Comparison of ENCODE assay signal across 8 mouse cellular contexts in the genomic region with DNA sequence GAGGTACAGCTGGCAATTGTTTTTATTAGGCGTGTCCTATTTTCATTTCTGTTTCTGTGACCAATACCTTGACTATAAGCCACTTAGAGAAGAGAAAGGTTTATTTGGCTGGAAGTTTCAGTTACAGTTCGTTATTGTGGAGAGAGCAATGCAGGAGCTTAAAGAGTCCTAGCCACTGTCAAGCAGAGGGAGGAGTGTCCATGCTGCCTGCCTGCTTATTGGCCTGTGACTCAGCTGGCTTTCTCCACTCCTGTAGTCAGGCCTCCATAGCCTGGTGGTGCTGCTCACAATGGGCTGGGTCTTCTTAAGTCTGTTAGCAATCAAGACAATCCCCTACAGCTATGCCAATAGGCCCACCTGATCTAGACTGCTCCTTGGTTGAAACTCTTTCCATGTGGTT. TPM values are rescaled to one million over a fixed set of nuclear protein-coding genes. Genes with fewer than 3 reads are reported as not detected.
DNase-seq lines count a peak whose midpoint lies in the region; ATAC-seq lines count a peak whose summit lies in the region.

No protein-coding gene starts in this region.

- 48% methylated on average over 2 of the region's 2 CpGs for WGBS in kidney, embryonic 15.5 days
- WGBS in forebrain, embryonic 12.5 days = 70% methylated on average over 2 of the region's 2 CpGs

- intact Hi-C loops in left cerebral cortex, postnatal 25 days (cut with DNase I) = no loop called here

- no peaks in the 10 kb centered on the region for H3K9me3 ChIP-seq in kidney, embryonic 15.5 days (replicated peaks)
- H3K9me3 ChIP-seq in forebrain, embryonic 12.5 days = no peaks in the 10 kb centered on the region

- no peak for DNase-seq in kidney, adult 18-20 months
- peak; percentile 57 for DNase-seq in ZHBTc4 (ENCODE audit: low read depth, low spot score)
- no peak for DNase-seq in cerebellum, adult 11-12 months
- DNase-seq in urinary bladder, postnatal 25 days (ENCODE audit: low spot score) = no peak
- DNase-seq in left cerebral cortex, postnatal 25 days (ENCODE audit: low spot score in 2 of 2) = no peak

- 0 out of 2 replicates have a peak overlapping the region, but pooled peaks have one; percentile 4 for H3K4me3 ChIP-seq in kidney, embryonic 15.5 days (replicated peaks)
- H3K4me3 ChIP-seq in forebrain, embryonic 12.5 days (replicated peaks) = peak overlapping the region; percentile 16; the same call in 1 of the 2 replicates

- no peaks in the 10 kb centered on the region for H3K36me3 ChIP-seq in kidney, embryonic 15.5 days
- no peaks in the 10 kb centered on the region for H3K36me3 ChIP-seq in forebrain, embryonic 12.5 days (replicated peaks)

- H3K4me2 ChIP-seq in kidney, embryonic 15.5 days = peak overlapping the region; percentile 61
- H3K4me2 ChIP-seq in forebrain, embryonic 12.5 days = peak overlapping the region; percentile 31

- H3K27me3 ChIP-seq in kidney, embryonic 15.5 days = no peaks in the 10 kb centered on the region
- no peaks in the 10 kb centered on the region for H3K27me3 ChIP-seq in forebrain, embryonic 12.5 days

- peaks cover 17% of the 10 kb centered on the region for H3K4me1 ChIP-seq in kidney, embryonic 15.5 days
- peaks cover 26% of the 10 kb centered on the region for H3K4me1 ChIP-seq in forebrain, embryonic 12.5 days

- ATAC-seq in kidney, embryonic 15.5 days (replicated peaks; ENCODE audit: low FRiP score) = no peak
- ATAC-seq in forebrain, embryonic 12.5 days (ENCODE audit: low FRiP score) = no peak
- ATAC-seq in megakaryocyte, adult 5-6 weeks (ENCODE audit: poor library complexity, severe bottlenecking) = peak; percentile 17; the same call in 1 of the 2 replicates

- no peak overlapping the region for H3K9ac ChIP-seq in kidney, embryonic 15.5 days
- H3K9ac ChIP-seq in forebrain, embryonic 12.5 days = no peak overlapping the region

- H3K27ac ChIP-seq in kidney, embryonic 15.5 days = no peak overlapping the region
- H3K27ac ChIP-seq in forebrain, embryonic 12.5 days = no peak overlapping the region

RNA-seq across cellular contexts. Expression of gene Cop1, which starts 2.4 kb away (rescaled TPM):
- 27.2 and 46.3 TPM in 2 replicates for polyA plus RNA-seq in kidney, embryonic 15.5 days (2015; fragmentation: Nextera tagmentation; extraction: Ambion mirVana)
- polyA plus RNA-seq in forebrain, embryonic 12.5 days (2016; fragmentation: Nextera tagmentation; extraction: Ambion mirVana) = 33.4 and 104 TPM in 2 replicates
- 187 and 192 TPM in 2 replicates for total RNA-seq in megakaryocyte, adult 5-6 weeks (2015)
- total RNA-seq in megakaryocyte, adult 5-6 weeks (2017) = 211 and 241 TPM in 2 replicates
- total RNA-seq in left cerebral cortex, postnatal 25 days (2021) = 100 to 1,000 TPM; 173 to 186 TPM
